9 mouse cellular contexts compared by ENCODE assay signal in the genomic region with DNA sequence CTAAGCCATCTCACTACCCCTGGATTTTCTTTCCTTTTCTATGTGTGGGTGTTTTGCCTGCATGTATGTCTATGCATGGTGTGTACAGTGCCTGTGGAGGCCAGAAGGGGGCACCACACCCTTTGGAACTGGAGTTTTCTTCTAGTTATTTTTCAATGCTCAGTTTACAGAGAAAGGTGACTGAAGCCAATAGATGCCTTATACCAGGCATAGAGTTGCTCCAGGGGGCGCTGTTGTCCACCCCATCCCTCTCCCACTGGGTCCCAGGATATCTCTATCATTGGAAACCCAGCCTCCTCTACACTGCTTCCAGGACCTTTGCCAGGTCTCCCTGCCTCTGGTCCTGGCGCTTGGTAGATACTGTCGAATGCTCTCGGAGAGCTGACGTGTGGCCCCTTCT.
DNase-seq lines count a peak whose midpoint lies in the region; ATAC-seq and TF ChIP-seq lines count a peak whose summit lies in the region.
"Had no signal": no experiment of that assay in that cellular context is flagged by ENCODE, and none has a peak within 500 bp of the region (broad histone marks: within the 10 kb centered on the region; RNA-seq: fewer than 3 reads in every experiment).

No protein-coding gene starts in this region.

- H3K36me3 ChIP-seq in CH12.LX (replicated peaks in 1 of 2; ENCODE audit: control insufficient read depth in 1 of 2, insufficient read depth in 1 of 2, low read length in 1 of 2), result no peaks in the 10 kb centered on the region
- H3K36me3 ChIP-seq in forebrain, embryonic 13.5 days (ENCODE audit: poor library complexity, severe bottlenecking), result no peaks in the 10 kb centered on the region
- H3K36me3 ChIP-seq in lung, embryonic 16.5 days (ENCODE audit: control insufficient read depth, insufficient read depth, low read length), result no peaks in the 10 kb centered on the region

- no peak for TF ChIP-seq EP300 in CH12.LX (IDR thresholded peaks at IDR 0.05; ENCODE audit: low read length)

- no peak overlapping the region for H3K4me2 ChIP-seq in CH12.LX (ENCODE audit: insufficient read depth, low read depth, poor library complexity, severe bottlenecking)
- H3K4me2 ChIP-seq in forebrain, embryonic 13.5 days, result no peak overlapping the region
- H3K4me2 ChIP-seq in lung, embryonic 16.5 days (ENCODE audit: low read depth, low read length), result no peak overlapping the region

- H3K9me3 ChIP-seq in CH12.LX (replicated peaks; ENCODE audit: low read length), result no peaks in the 10 kb centered on the region
- H3K9me3 ChIP-seq in forebrain, embryonic 13.5 days (replicated peaks), result no peaks in the 10 kb centered on the region
- no peaks in the 10 kb centered on the region for H3K9me3 ChIP-seq in lung, embryonic 16.5 days (ENCODE audit: control insufficient read depth, low read length)
- H3K9me3 ChIP-seq: heart, embryonic 13.5 days had no signal

- peak; percentile 53 for ATAC-seq in forebrain, embryonic 13.5 days
- peak; percentile 44; the same call in 1 of the 2 replicates for ATAC-seq in lung, embryonic 16.5 days (ENCODE audit: low read depth)

- intact Hi-C loops in heart, postnatal 14 days (cut with DNase I), result loop anchor here (5.0 kb wide), 1 partner anchor 539 kb away; no protein-coding TSS in a partner anchor

- no peak for TF ChIP-seq POLR2A in CH12.LX (IDR thresholded peaks at IDR 0.05; ENCODE audit: low read depth, low read length)

- H3K79me2 ChIP-seq in CH12.LX (replicated peaks; ENCODE audit: control insufficient read depth, extremely low read depth, insufficient read depth, poor library complexity, severe bottlenecking), result no peaks in the 10 kb centered on the region

- peak; percentile 65 for DNase-seq in CH12.LX (ENCODE audit: extremely low read depth)
- peak; percentile 56 to 64 for DNase-seq in adrenal gland, adult 18-20 months (ENCODE audit: low spot score in 2 of 2)
- peak; percentile 70 to 78 for DNase-seq in heart, postnatal 14 days
- peak; percentile 23 to 67 for DNase-seq in kidney, postnatal 36 days
- peak; percentile 28 for DNase-seq in retina, postnatal 7 days (ENCODE audit: low read depth, low spot score)
- peak; percentile 74 for DNase-seq in urinary bladder, postnatal 14 days (ENCODE audit: low spot score)

- 0 out of 4 replicates have a peak, but pooled peaks cover 0 to 2% of the 10 kb centered on the region in 2 experiments for H3K4me1 ChIP-seq in CH12.LX (ENCODE audit: control insufficient read depth in 1 of 2, insufficient read depth in 2 of 2)
- H3K4me1 ChIP-seq in forebrain, embryonic 13.5 days, result no peaks in the 10 kb centered on the region
- peaks cover 7% of the 10 kb centered on the region for H3K4me1 ChIP-seq in lung, embryonic 16.5 days (replicated peaks; ENCODE audit: control insufficient read depth, insufficient read depth, low read length)

- H3K9ac ChIP-seq in CH12.LX (ENCODE audit: insufficient read depth, low read depth), result no peak overlapping the region
- no peak overlapping the region for H3K9ac ChIP-seq in forebrain, embryonic 13.5 days
- no peak overlapping the region for H3K9ac ChIP-seq in lung, embryonic 16.5 days (ENCODE audit: low read length)
- H3K9ac ChIP-seq: heart, embryonic 13.5 days had no signal

- in situ Hi-C loops in CH12.LX (cut with MboI; ENCODE audit: low pct_ligation_motif_present, low pct_unique_long_range_greater_than_20kb, low sequenced_read_pairs), result loop anchor here (25.0 kb wide), 1 partner anchor 549 kb away; no protein-coding TSS in a partner anchor

- peak; percentile 64 to 72 for TF ChIP-seq CTCF in CH12.LX (conservative IDR thresholded peaks at IDR 0.05 in 1 of 2, IDR thresholded peaks at IDR 0.05 in 1 of 2; ENCODE audit: low read depth in 2 of 2, low read length in 2 of 2)

- H3K27me3 ChIP-seq in CH12.LX (replicated peaks), result no peaks in the 10 kb centered on the region
- H3K27me3 ChIP-seq in forebrain, embryonic 13.5 days, result no peaks in the 10 kb centered on the region
- H3K27me3 ChIP-seq in lung, embryonic 16.5 days (ENCODE audit: control insufficient read depth, insufficient read depth, low read depth, low read length), result no peaks in the 10 kb centered on the region
- H3K27me3 ChIP-seq: heart, embryonic 13.5 days had no signal

- no peak overlapping the region for H3K4me3 ChIP-seq in CH12.LX (replicated peaks in 1 of 3; ENCODE audit: low read depth in 2 of 3, low read length in 2 of 3, poor library complexity in 1 of 3)
- no peak overlapping the region for H3K4me3 ChIP-seq in forebrain, embryonic 13.5 days
- no peak overlapping the region for H3K4me3 ChIP-seq in lung, embryonic 16.5 days (ENCODE audit: low read length)
- H3K4me3 ChIP-seq: heart, embryonic 13.5 days had no signal

- TF ChIP-seq RAD21 in CH12.LX (IDR thresholded peaks at IDR 0.05; ENCODE audit: low read depth, low read length), result peak; percentile 77

- dilution Hi-C loops in CH12.LX (cut with MboI; ENCODE audit: extremely low pct_ligation_motif_present, extremely low pct_unique_long_range_greater_than_20kb, low sequenced_read_pairs), result no loop called here

- WGBS in forebrain, embryonic 13.5 days, result 55% methylated on average over 5 of the region's 5 CpGs
- WGBS in lung, embryonic 16.5 days, result 49% methylated on average over 5 of the region's 5 CpGs

- no peak overlapping the region for H3K27ac ChIP-seq in CH12.LX (ENCODE audit: insufficient read depth, low read depth)
- no peak overlapping the region for H3K27ac ChIP-seq in forebrain, embryonic 13.5 days
- H3K27ac ChIP-seq in lung, embryonic 16.5 days (ENCODE audit: low read length), result no peak overlapping the region

TF ChIP-seq in CH12.LX, 34 proteins besides CTCF, POLR2A, EP300 and RAD21:
- TF ChIP-seq TBP (conservative IDR thresholded peaks at IDR 0.05; ENCODE audit: low read depth, low read length) (no peak), SMC3 (IDR thresholded peaks at IDR 0.05; ENCODE audit: low read depth, low read length) (peak; percentile 67), ZC3H11A (IDR thresholded peaks at IDR 0.05; ENCODE audit: low read depth, low read length) (0 out of 2 replicates have a peak, but pooled peaks have one; percentile 5)
